Mouse (Mus musculus) lung, embryonic 14.5 days (tissue): ENCODE measurements around the gene Nol9. TPM values are rescaled to one million over a fixed set of nuclear protein-coding genes. Genes with fewer than 3 reads are reported as not detected.

ENCODE experiments used
- ATAC-seq: fragments of 200-750 bp; cut with Nextera tagmentation; 2 replicates; pipeline ENCODE4 v1.8.0; 2017; ENCODE audit warnings: mild to moderate bottlenecking, moderate TSS enrichment, moderate library complexity; ENCODE audit not compliant: insufficient read depth
- DNase-seq: peaks from one replicate; pipeline ENCODE4 v3.0.0-alpha.2; 2015
- H3K27ac ChIP-seq: fragments of 300-500 bp; sonication (generic); 2 replicates; pipeline ENCODE4 v1.5.1; 2014; ENCODE audit warnings: low read depth, mild to moderate bottlenecking, moderate library complexity
- H3K27me3 ChIP-seq: fragments of 300-500 bp; sonication (generic); 2 replicates; pipeline ENCODE4 v1.6.1; 2014; ENCODE audit warnings: low read length, control low read depth; ENCODE audit not compliant: insufficient read depth
- H3K36me3 ChIP-seq: fragments of 300-500 bp; sonication (generic); 2 replicates; pipeline ENCODE4 v1.6.1; 2014; ENCODE audit warnings: control low read depth; ENCODE audit not compliant: insufficient read depth
- H3K4me1 ChIP-seq: fragments of 300-500 bp; sonication (generic); 2 replicates; pipeline ENCODE4 v1.6.1; 2014; ENCODE audit warnings: antibody characterized with exemption, control low read depth; ENCODE audit not compliant: insufficient read depth
- H3K4me2 ChIP-seq: fragments of 300-500 bp; sonication (generic); 2 replicates; pipeline ENCODE4 v1.6.1; 2014; ENCODE audit warnings: mild to moderate bottlenecking
- H3K4me3 ChIP-seq: fragments of 300-500 bp; sonication (generic); 2 replicates; pipeline ENCODE4 v1.5.1; 2014; ENCODE audit warnings: low read depth, low read length
- H3K9ac ChIP-seq: fragments of 300-500 bp; sonication (generic); 2 replicates; pipeline ENCODE4 v1.6.1; 2014
- H3K9me3 ChIP-seq: fragments of 300-500 bp; sonication (generic); 2 replicates; pipeline ENCODE4 v1.6.1; 2016; ENCODE audit warnings: low read depth, low read length, control low read depth
- CTCF ChIP-seq: IDR thresholded peaks from 2 replicates; pipeline ENCODE4 v1.5.1; 2016; ENCODE audit warnings: antibody characterized with exemption, low read depth
- WGBS: fragments of 180-500 bp; shearing (Covaris S2); extraction: QIAGEN DNeasy Blood & Tissue Kit; methylation state at CpG from one replicate; pipeline ENCODE4 v1.1.7; 2014; 5-methylcytosine and 5-hydroxymethylcytosine counted together
- polyA plus RNA-seq: library from polyadenylated mRNA; unstranded; fragments of >200 nt; fragmentation: Nextera tagmentation; extraction: Ambion mirVana; gene quantifications from 2 replicates; pipeline ENCODE4 v1.2.1, GENCODE M21; 2014

Nol9 gene
- polyA plus RNA-seq, 1 experiment from 2014 or later = 42.9 TPM

- no peak for TF ChIP-seq CTCF
- WGBS = under 1% methylated on average over 10 of the region's 10 CpGs
- Histone ChIP-seq H3K4me2 (peak overlapping the region; percentile 100), H3K27ac (peak overlapping the region; percentile 95), H3K36me3 (peaks cover 27% of the 10 kb centered on the region), H3K4me1 (peaks cover 29% of the 10 kb centered on the region), H3K9me3 (no peaks in the 10 kb centered on the region), H3K27me3 (no peaks in the 10 kb centered on the region), H3K9ac (peak overlapping the region; percentile 67), H3K4me3 (peak overlapping the region; percentile 79)
- ATAC-seq (peak; percentile 31), DNase-seq (peak; percentile 77)
Observed at GRCm38 (mm10) chr4:152010091-152010706, 28.9 kb upstream of the Nol9 start.

- Histone ChIP-seq H3K9ac (peak overlapping the region; percentile 67), H3K4me2 (peak overlapping the region; percentile 100), H3K27me3 (no peaks in the 10 kb centered on the region), H3K27ac (peak overlapping the region; percentile 95), H3K9me3 (no peaks in the 10 kb centered on the region), H3K4me3 (peak overlapping the region; percentile 79), H3K36me3 (peaks cover 33% of the 10 kb centered on the region), H3K4me1 (peaks cover 29% of the 10 kb centered on the region)
- ATAC-seq (0 out of 2 replicates have a peak, but pooled peaks have one; percentile 0), DNase-seq (no peak)
- TF ChIP-seq CTCF = no peak
- WGBS = 10% methylated on average over 13 of the region's 13 CpGs
Observed at GRCm38 (mm10) chr4:152010707-152011134, 28.4 kb upstream of the Nol9 start.

DNA sequence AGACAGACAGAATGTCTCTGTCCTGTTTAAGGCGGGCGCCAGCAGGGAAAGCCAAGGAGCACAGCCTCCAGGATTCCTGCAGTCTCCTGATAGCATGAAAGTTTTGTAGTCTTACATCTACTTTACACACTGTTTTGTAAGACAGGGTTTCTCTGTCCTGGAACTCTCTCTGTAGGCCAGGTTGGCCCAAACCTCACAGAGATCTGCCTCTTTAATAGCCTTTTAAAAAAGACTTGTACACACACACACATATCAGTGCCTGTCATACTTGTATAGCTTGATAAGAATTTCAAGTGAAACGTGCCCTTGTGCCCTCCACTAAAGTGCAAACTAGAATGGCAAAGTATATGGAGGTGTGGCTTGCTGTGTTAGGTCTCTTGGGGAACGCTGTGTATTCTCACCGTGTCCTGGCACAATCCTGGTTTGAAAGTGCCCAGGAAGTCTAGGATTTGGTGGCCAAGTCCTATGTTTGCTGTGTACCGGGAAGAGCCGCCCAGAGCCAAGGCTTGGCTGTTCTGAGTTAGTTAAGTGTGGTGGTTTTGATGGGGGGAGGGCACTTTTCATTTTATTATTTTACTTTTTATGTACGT lies 27.9 kb upstream of the Nol9 start:
- Histone ChIP-seq H3K36me3 (peaks cover 38% of the 10 kb centered on the region), H3K4me3 (peak overlapping the region; percentile 79), H3K27me3 (no peaks in the 10 kb centered on the region), H3K9ac (peak overlapping the region; percentile 67), H3K27ac (peak overlapping the region; percentile 40; the same call in 1 of the 2 replicates), H3K4me2 (peak overlapping the region; percentile 100), H3K4me1 (peaks cover 29% of the 10 kb centered on the region), H3K9me3 (no peaks in the 10 kb centered on the region)
- 51% methylated on average over 8 of the region's 8 CpGs for WGBS
- ATAC-seq (no peak), DNase-seq (no peak)
- no peak for TF ChIP-seq CTCF

DNA sequence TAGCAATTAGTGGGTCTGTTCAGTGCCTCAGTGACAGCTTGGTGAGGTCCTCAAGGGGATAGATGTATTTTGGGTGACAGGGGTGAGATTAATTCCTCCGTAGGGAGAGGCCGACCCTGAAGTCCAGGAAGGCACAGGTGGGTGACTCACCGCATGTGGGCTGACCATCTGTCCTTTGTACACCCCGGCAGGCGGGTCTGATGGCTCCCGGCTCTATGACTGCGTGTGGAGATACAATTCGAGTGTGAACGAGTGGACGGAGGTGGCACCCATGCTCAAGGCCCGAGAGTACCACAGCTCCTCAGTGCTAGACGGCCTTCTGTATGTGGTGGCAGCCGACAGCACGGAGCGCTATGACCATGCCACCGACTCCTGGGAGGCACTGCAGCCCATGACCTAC lies 27.0 kb upstream of the Nol9 start:
- Histone ChIP-seq H3K4me1 (peaks cover 27% of the 10 kb centered on the region), H3K4me3 (no peak overlapping the region), H3K36me3 (peaks cover 46% of the 10 kb centered on the region), H3K9me3 (no peaks in the 10 kb centered on the region), H3K27me3 (no peaks in the 10 kb centered on the region), H3K9ac (no peak overlapping the region; the same call in 1 of the 2 replicates), H3K27ac (no peak overlapping the region), H3K4me2 (no peak overlapping the region; the same call in 1 of the 2 replicates)
- no peak for TF ChIP-seq CTCF
- no peak for ATAC-seq
- 87% methylated on average over 16 of the region's 16 CpGs for WGBS
- DNase-seq = no peak

GRCm38 (mm10) chr4:152013036-152013813 lies 25.9 kb upstream of the Nol9 start:
- H3K27ac ChIP-seq = no peak overlapping the region
- no peaks in the 10 kb centered on the region for H3K27me3 ChIP-seq
- H3K4me3 ChIP-seq = no peak overlapping the region
- no peak overlapping the region for H3K4me2 ChIP-seq
- H3K36me3 ChIP-seq = peaks cover 56% of the 10 kb centered on the region
- H3K9ac ChIP-seq = no peak overlapping the region; the same call in 1 of the 2 replicates
- ATAC-seq (no peak), DNase-seq (no peak)
- H3K4me1 ChIP-seq = peaks cover 18% of the 10 kb centered on the region
- 83% methylated on average over 12 of the region's 12 CpGs for WGBS
- no peak for TF ChIP-seq CTCF
- no peaks in the 10 kb centered on the region for H3K9me3 ChIP-seq

DNA sequence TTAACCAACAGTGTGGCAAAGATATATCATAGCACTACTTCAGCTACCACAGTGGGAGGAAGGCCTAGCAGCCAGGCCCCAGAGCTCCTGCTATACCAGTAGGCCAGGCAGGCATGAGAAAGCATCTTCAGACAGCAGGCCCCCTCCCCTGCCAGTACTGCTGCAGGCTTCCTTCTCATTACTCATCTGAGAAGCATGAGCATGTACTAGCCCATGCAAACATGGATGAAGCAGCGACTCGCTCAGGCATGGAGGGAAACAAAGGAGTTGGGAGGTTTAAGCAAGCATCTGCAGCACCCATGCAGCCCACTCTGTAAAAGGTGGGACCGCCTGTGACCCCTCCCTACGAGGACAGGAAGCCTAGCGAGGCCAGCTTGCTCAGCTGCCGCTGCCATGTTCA lies 20.0 kb upstream of the Nol9 start:
- no peak overlapping the region for H3K9ac ChIP-seq
- DNase-seq = no peak
- H3K36me3 ChIP-seq = peaks cover 97% of the 10 kb centered on the region
- H3K27me3 ChIP-seq = no peaks in the 10 kb centered on the region
- ATAC-seq = no peak
- no peak overlapping the region for H3K27ac ChIP-seq
- no peak overlapping the region for H3K4me3 ChIP-seq
- TF ChIP-seq CTCF = no peak
- no peak overlapping the region for H3K4me2 ChIP-seq
- H3K4me1 ChIP-seq = no peaks in the 10 kb centered on the region
- WGBS = 82% methylated on average over 6 of the region's 6 CpGs
- no peaks in the 10 kb centered on the region for H3K9me3 ChIP-seq

GRCm38 (mm10) chr4:152020024-152020423 lies 19.1 kb upstream of the Nol9 start:
- H3K36me3 ChIP-seq = peaks cover 95% of the 10 kb centered on the region
- H3K4me1 ChIP-seq = no peaks in the 10 kb centered on the region
- 90% methylated on average over 21 of the region's 21 CpGs for WGBS
- no peak overlapping the region for H3K4me3 ChIP-seq
- H3K4me2 ChIP-seq = no peak overlapping the region
- no peaks in the 10 kb centered on the region for H3K27me3 ChIP-seq
- TF ChIP-seq CTCF = no peak
- no peak overlapping the region for H3K9ac ChIP-seq
- ATAC-seq (no peak), DNase-seq (no peak)
- H3K9me3 ChIP-seq = no peaks in the 10 kb centered on the region
- no peak overlapping the region for H3K27ac ChIP-seq
